ENCODE assay signal across 17 mouse cellular contexts in the genomic region with DNA sequence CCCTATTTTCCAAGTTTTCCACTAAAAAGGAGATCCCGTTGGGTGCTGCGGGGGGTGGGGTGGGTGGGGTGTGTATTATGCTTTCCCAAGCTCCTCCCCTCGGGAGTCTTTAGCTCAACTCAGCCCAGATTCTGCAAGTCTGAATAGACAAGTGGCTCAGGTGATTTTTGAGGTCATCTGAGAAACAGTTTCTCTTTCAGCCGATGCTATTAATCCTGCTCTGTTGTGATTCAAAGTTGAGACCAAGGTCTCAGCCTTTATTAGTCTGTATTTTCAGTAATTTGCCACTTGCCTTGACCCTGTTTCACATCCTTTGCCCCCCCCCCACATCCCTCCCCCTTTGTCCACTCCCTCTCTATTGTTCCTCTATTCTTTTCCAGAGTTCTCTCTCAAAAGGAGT. TPM values are rescaled to one million over a fixed set of nuclear protein-coding genes. Genes with fewer than 3 reads are reported as not detected.
"Had no signal": no experiment of that assay in that cellular context is flagged by ENCODE, and none has a peak within 500 bp of the region (broad histone marks: within the 10 kb centered on the region; RNA-seq: fewer than 3 reads in every experiment).

No protein-coding gene starts in this region.

- H3K4me3 ChIP-seq: megakaryocyte, embryonic 14.5 days; midbrain, embryonic 12.5 days; neural tube, embryonic 12.5 days had no signal

- H3K36me3 ChIP-seq: midbrain, embryonic 12.5 days; neural tube, embryonic 12.5 days had no signal

- H3K4me2 ChIP-seq: lung, embryonic 14.5 days had no signal

- H3K9ac ChIP-seq: lung, embryonic 14.5 days; midbrain, embryonic 12.5 days; neural tube, embryonic 12.5 days had no signal

- DNase-seq: lung, adult 18-20 months; lung, embryonic 14.5 days; lung, postnatal 10 days; right cerebral cortex, adult 18-20 months; right cerebral cortex, postnatal 25 days; right cerebral cortex, postnatal 4 days; spleen, adult 18-20 months; thymus, adult 18-20 months; thymus, postnatal 14 days; thymus, postnatal 36 days had no signal

- H3K27ac ChIP-seq: macrophage; midbrain, embryonic 12.5 days; neural tube, embryonic 12.5 days had no signal

- H3K9me3 ChIP-seq: midbrain, embryonic 12.5 days; neural tube, embryonic 12.5 days had no signal

- H3K4me1 ChIP-seq: megakaryocyte, embryonic 14.5 days; midbrain, embryonic 12.5 days; neural tube, embryonic 12.5 days had no signal

RNA-seq across cellular contexts. Expression of a gene that starts 1.8 kb away (rescaled TPM):
- total RNA-seq: megakaryocyte progenitor cell, adult 5-6 weeks; monocyte, adult 5-6 weeks had no signal
- polyA plus RNA-seq: lung, embryonic 14.5 days; lung, embryonic 16.5 days; macrophage had no signal
